Mouse (Mus musculus): ENCODE data around the gene Htr2a. TPM values are rescaled to one million over a fixed set of nuclear protein-coding genes. Genes with fewer than 3 reads are reported as not detected.
A peak's percentile ranks its signal among the peaks of the same experiment; 100 is the strongest.

Gene Htr2a
- total RNA-seq, 2 experiments from 2014 or later: 29.8 to 30.2 TPM

DNA sequence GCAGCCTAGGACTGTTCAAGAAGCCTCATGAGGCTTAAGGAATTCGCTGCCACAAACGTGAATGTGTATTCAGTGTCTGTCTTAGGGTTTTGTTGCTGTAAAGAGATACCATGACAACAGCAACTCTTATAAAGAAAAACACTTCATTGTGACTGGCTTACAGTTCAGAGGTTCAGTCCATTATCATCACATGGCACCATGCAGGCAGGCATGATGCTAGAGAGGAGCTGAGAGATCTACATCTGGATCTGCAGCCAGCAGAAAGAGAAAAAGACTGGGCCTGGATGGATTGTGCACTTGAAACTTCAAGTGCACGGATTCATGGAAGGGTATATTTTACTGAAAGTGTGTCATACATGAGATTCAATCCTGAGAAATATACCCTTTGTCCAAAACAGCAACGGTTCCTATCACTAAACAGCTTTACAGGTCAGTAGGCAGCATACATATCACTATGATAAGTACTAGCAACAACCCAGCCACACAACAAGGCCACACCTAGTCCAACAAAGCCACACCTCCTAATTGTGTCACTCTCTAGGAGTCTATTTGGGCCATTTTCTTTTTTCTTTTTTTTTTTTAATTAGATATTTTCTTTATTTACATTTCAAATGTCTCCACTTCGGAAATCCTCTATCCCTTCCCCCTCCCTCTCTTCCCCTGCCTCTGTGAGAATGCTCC is 43.8 kb downstream of the Htr2a start:
- intact Hi-C loops (cut with DNase I): no loop called here
- DNase-seq (ENCODE audit: low spot score in 2 of 2): no peak

DNA sequence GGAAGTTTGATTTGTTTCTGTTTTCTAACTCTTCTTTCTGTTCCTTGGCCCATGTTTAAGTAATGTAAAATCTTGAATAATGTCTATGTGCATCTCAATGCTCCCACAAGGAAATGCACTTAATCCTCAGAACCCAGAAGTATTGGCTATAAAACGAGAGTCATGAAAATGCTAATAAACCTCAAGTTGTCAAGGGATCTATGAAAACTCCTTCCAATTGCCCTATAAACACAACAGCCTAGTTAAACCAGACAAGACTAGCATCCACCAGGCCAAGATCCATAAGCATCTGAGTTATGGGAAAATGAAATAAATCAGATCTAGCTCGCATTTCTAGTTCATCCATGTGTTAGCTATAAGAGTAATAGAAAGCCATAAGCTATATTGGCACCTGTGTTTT is 51.3 kb downstream of the Htr2a start:
- DNase-seq (ENCODE audit: low spot score in 2 of 2): no peak
- intact Hi-C loops (cut with DNase I): no loop called here

GRCm38 (mm10) chr14:74696766-74697165 is 56.1 kb downstream of the Htr2a start:
- intact Hi-C loops (cut with DNase I): no loop called here
- DNase-seq (ENCODE audit: low spot score in 2 of 2): no peak

DNA sequence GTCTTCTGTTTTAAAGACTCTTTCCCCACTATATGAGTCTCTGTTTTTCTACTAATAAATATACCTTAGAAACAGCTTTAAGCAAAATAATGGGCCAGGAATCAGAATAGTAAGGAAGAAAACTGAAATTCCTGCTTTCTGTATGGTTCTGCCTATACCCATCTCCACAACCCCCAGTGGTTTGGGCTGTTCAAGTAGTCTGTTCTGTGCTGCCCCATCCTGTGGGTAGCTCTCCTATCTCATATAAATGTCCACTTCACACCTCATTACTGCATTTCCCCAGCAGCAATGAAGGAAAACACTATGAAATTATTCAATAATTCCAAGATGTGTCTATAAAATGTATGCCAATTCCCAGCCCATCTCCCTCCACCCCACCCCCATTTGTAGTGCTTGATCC is 56.8 kb downstream of the Htr2a start:
- intact Hi-C loops (cut with DNase I): no loop called here

GRCm38 (mm10) chr14:74699241-74699640 is 58.6 kb downstream of the Htr2a start:
- intact Hi-C loops (cut with DNase I): no loop called here
- DNase-seq (ENCODE audit: low spot score in 2 of 2): no peak

More for the DNA sequence above, 56.8 kb downstream of the Htr2a start:
- no peak for DNase-seq (ENCODE audit: low spot score in 2 of 2)

GRCm38 (mm10) chr14:74703930-74704329 is 63.3 kb downstream of the Htr2a start:
- intact Hi-C loops (cut with DNase I): loop anchor here (10.0 kb wide), 1 partner anchor 1009 kb away; no protein-coding TSS in a partner anchor
- no peak for DNase-seq (ENCODE audit: low spot score in 2 of 2)

DNA sequence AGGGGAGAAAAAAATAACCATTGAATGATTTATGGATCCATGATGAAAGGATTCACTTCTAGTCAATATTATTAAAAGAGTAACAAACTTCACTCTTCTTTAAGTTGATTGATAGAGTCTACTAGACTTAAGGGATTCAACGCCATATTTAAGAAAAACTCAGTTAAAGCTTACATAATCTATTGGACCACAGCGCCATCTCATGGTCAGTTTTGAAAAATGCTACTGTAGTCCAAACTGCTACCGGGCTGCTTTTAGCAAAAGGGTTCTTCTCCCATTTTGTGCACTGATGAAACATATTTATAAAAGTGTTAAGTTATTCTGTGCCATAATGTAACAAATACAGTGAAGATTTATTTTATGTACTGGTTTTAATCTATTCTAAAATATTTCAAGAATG is 68.4 kb downstream of the Htr2a start:
- intact Hi-C loops (cut with DNase I): loop anchor here (2.0 to 10.0 kb wide), 3 partner anchors 932 to 1182 kb away; partner anchors contain the start of gene Sucla2
- DNase-seq (ENCODE audit: low spot score in 2 of 2): peak; percentile 45 to 74

DNA sequence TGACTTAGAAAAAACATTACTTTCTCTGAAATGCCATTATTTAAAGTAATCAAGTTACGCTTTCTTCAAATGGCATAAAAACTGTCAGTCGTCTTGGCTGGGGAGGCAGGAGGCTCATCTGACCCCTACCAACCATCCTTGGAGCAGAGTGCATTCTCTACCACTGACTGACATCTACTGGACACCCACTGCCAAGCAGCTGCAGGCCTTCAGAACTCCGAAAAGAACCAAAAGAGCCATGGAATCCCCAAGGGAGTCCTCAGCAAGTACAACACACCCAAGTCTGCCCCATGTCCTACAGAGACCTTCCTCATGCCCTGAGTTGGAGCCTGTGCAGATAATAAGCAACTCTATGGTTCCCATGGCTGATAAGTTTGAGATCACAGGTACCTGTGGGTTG is 82.9 kb downstream of the Htr2a start:
- intact Hi-C loops (cut with DNase I): loop anchor here (5.0 kb wide), 1 partner anchor 1196 kb away; the partner anchor contains the start of gene Sucla2

GRCm38 (mm10) chr14:74731221-74732078 is 90.8 kb downstream of the Htr2a start:
- DNase-seq (ENCODE audit: low spot score in 2 of 2): no peak
- intact Hi-C loops (cut with DNase I): no loop called here

More for the DNA sequence above, 82.9 kb downstream of the Htr2a start:
- DNase-seq (ENCODE audit: low spot score in 2 of 2): no peak

DNA sequence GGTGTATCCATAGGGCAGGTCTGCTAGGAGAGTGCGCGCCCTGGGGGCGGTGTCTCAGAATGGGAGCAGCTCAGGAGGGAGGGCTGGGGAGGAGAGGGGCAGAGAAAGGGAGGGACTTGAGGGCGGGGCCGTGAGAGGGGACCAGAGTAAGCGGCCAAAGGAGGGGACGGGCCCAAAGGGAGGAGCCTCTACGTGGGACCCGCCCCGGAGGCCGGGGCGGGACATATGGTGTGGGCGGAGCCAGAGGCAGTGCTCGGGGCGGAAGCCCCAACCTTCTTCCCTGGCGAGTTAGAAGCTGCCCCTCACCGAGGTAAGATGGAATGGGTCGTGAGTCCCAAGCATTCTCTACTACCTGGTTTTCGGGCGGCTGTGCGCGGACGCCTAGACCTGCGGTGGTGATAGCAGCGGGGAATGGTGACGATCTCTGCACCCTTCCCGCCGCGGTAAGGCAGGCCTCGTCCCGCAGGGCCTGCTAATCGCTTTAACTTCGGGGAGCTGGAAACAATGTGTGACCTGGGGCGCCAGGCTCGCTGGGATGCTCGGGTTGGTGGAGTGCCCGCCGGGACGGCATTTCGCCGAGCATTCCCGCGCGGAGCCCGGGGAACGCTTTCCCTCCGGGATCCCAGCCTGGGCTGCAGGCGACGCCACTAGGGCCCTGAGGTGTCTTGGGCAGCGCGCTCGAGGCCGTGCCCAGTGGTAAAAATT is 91.6 kb downstream of the Htr2a start, which contains the start of gene Esd:
Gene Esd, plus strand, starts transcription at position 219 of the 705 bp plus-strand sequence.
- intact Hi-C loops (cut with DNase I): no loop called here
- peak; percentile 84 to 93 for DNase-seq (ENCODE audit: low spot score in 2 of 2)

DNA sequence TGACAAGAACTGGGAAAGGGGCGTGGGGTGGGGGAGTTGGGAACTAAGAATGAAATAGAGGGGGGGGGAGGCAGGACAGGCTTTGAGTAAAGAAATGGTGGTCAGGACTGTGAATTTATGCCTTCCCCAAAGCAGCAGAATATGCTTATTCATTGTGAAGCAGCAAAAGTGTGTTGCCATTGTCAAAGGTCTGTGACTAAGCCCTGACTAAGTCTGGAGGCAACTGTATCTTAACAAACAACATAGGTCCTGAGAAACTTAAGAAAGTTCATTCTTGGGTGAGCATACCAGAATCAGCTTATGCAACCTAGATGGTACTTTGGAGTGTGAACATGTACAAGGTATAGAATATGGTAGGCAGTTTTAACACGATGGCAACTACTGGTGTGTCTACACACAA is 92.8 kb downstream of the Htr2a start:
- intact Hi-C loops (cut with DNase I): no loop called here
- no peak for DNase-seq (ENCODE audit: low spot score in 2 of 2)

DNA sequence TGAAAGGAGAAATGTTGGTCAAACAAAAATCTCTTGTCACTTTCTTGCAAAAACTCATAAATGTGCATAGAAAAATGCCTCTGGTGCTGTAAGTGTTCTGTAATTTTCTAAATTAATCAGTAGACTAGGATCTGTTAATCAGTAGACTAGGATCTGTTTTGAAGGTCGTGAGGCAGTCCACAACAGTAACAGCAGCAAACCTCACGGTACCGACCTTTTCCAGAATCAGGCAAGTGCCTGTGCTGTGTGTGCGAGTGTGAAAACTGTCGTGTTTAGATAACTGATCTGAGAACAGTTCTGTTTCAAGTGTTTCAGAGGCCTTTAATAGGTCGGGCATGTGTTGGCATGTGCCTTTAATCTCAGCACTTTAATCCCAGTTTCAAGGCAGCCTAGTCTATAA is 94.8 kb downstream of the Htr2a start:
- DNase-seq (ENCODE audit: low spot score in 2 of 2): no peak
- intact Hi-C loops (cut with DNase I): no loop called here

- no peak for DNase-seq (ENCODE audit: low spot score in 2 of 2)
- intact Hi-C loops (cut with DNase I): no loop called here
Measured at GRCm38 (mm10) chr14:74736850-74737249, 96.2 kb downstream of the Htr2a start.

Other genes starting within 250 kb of the Htr2a start
- 10 to 100 TPM; 87.9 to 88.9 TPM for gene Esd, start 91.5 kb downstream of the Htr2a start, total RNA-seq (2021)

Measured in left cerebral cortex, postnatal 25 days (tissue).